Mouse (Mus musculus) c-Kit-positive CD71-positive TER-119-negative erythroid progenitor cells, embryonic 14.5 days (primary cell): Measurements from ENCODE around the gene Pusl1.

ENCODE experiments used
- DNase-seq: peaks from one replicate; pipeline ENCODE4 v3.0.0-alpha.2; 2013; ENCODE audit warnings: low read depth

The Pusl1 gene

DNA sequence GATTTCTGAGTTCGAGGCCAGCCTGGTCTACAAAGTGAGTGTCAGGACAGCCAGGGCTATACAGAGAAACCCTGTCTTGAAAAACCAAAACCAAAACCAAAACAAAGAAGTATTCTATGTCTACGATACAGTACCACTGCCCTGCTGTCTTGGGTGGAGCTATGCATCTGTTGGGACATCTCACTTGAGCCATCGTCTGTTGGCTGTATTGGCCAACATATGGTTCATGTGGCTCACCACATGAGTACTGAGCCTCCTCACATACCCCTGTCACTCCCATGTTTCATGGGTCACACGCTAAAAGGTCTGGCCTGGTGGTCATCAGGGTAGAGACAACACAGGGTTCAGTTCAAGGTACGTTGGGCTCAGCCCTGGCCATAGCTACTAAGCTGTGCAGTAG lies 5.3 kb downstream of the Pusl1 start:
- no peak for DNase-seq

GRCm38 (mm10) chr4:155883587-155883986 lies 8.0 kb downstream of the Pusl1 start:
- DNase-seq, result no peak

DNA sequence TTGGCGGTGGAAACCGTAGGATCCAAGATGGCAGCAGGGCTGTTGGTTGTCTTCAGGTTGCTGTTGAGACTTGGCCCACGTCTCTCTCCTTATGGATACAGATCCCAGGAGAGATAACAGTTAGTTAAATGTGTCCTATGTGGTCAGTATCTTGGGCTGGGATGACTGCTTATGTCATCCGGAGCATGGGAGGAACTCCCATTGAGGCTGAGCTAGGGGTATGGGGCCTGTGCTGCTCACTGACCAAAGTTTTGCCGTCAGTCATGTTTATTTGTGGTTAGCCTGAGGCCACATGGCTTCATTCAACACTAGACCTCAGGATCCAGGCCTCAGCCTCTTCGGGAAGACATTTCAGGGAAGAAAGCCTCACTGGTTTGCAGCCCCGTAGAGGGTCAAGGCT lies 20.2 kb downstream of the Pusl1 start:
- no peak for DNase-seq

DNA sequence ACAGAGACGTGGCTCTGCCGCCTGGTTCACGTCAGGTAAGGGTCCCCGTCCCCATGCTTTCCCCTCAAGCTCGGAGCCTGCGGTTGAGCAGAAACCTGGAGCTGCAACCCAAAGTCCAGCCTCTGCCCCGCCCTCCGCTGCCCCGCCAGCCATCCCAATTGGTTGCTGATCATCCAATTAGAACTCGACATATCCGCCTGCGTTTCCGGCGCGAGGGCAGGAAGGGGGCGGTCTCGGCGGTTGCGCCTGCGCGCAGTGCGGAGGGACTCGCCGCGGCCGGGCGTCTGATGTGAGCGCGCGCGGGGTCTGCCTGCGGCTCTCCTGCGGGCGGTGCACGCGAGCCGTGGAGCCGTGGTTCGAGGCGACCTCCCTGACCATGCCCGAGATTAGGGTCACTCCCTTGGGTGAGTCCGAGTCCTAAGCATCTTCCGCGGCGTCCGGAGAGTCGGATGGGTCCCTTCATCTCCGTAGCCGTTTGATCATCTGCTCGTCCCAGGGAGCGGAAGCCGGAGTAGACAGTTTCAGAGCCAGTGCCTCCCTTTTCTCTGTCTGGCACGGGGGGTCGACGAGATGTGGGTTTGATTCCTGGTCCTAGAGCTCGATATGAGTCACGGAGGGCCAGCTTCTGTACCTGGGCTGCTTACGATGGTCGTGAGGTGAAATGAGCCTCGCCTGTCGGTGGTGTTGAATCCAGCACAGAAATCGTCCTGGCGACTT lies 22.1 kb downstream of the Pusl1 start, which contains the start of the genes Cptp and Ints11:
Gene Cptp (minus strand): TSS at position 124 of the 717 bp plus-strand sequence.
Gene Ints11 (plus strand): TSS at position 230 of the 717 bp plus-strand sequence.
- peak; percentile 93 for DNase-seq

DNA sequence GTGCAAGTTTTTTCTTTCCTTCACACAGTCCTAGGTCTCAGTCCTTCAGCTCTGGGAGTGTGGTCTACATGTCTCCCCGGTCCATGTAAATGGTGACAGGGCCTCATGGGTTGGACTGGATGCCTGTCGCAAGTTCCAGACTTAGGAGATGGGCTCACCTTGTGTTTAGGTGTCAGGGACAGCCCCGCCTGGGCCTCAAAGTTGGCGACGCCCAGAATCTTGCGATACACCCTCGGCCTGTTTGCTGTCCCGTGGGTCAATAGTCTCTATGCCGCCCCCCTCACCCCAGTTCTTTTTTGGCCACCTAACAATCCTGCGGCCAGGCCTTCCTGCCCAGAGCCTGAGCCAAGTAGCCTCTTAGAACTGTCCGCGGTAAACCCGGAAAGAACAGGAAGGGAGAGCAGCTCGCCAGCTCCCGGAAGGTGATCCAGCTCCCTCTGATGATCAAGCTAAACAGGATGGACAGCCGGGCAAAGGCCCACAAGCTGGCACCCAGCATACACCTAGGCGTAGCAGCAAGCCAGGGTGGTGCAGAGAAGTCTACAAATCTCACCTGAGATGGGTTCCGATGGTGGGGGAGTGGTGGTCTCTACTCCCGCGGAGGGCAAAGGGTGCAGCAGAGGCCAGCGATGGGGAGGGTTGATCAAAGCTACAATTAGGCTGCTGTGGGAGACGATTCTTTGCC lies 22.8 kb downstream of the Pusl1 start:
- DNase-seq, result no peak

DNA sequence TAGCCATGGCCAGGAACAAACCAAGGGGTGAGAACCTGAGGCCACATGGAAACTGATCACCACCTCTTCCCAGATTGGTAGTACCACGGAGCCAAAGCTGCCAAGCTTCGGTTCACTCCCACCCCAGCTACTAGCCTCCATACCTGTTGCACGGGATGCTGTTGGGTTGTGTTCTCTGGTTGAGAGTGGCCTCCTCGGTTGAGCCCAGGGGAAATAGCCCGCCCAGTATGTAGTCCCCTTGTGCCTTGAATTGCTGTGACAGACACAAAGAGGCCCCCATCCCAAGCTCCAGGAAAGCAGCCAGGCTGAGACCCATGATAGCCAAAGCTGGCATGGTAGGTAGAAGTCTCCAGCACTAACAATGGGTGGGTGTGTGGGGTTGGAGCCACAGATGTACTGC lies 28.6 kb downstream of the Pusl1 start, which contains the start of gene Tas1r3:
Gene Tas1r3 (minus strand): TSS at position 362 of the 400 bp plus-strand sequence.
- no peak for DNase-seq

DNA sequence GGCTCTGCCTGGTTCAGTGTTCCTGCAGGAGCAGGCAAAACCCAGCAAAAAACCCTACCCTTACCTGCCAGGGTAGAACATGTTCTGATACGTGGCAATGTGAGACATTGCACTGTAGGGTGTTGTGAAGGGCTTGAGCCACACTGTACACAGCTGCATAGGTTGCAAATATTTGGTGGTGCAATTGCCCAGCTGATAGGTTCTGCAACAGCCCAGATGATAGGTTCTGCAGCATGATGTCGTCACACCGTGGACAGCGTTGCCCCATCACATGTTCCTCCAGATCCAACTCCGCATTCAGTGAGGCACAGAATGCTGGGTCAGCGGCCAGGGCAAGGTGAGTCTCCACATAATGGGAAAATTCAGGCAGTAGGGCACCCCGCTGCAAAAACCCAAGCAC lies 29.8 kb downstream of the Pusl1 start:
- no peak for DNase-seq

DNA sequence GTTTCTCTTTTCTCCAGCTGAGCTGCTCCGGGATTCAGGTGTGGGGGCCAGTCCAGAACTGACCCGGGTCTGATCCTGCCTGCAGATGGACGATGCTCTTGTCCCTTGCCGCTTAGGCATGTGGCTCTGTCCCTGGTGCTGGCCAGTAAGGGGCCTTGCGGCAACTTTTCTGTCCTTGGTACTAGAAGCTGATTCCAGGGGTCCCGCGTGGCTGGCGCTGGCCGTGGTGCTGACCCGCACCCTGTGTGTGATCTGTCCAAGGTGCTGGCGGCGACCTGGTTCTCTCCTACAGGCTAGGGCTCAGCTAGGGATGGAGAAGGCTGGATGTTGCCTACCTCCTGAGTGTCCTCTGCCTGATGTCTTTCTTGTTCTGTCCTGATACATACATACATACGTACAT lies 32.3 kb downstream of the Pusl1 start:
- no peak for DNase-seq

GRCm38 (mm10) chr4:155856881-155857280 lies 34.7 kb downstream of the Pusl1 start:
- no peak for DNase-seq

DNA sequence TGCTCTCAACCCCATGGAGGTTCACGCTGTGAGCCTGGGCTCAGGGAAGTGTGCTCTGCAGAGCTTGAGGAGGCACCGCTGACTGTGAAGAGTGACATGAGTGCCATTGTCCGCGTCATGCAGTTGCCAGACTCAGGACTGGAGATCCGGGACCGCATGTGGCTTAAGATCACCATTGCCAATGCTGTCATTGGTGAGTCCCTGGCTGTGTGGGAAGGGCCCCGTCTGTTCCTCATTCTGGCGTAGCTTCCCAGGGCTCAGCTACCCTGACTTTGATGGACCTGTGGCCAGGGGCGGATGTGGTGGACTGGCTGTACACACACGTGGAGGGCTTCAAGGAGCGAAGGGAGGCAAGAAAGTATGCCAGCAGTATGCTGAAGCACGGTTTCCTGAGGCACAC lies 35.5 kb downstream of the Pusl1 start:
- no peak for DNase-seq

DNA sequence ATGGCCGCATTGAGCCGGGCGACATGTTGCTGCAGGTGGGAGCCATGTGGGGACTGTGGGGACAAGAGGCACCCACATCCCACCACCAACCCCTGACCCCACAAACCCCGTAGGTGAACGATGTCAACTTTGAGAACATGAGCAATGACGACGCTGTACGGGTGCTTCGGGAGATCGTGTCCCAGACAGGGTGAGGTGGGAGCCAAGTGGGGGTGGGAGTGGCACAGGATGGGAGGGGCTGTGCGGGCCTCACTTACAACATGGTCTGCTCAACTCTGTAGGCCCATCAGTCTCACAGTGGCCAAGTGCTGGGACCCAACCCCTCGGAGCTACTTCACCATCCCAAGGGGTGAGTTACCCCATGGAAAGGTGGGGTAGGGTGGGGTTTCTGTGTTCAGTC lies 36.6 kb downstream of the Pusl1 start:
- no peak for DNase-seq

- no peak for DNase-seq
Observed at GRCm38 (mm10) chr4:155853421-155853820, 38.2 kb downstream of the Pusl1 start.

DNA sequence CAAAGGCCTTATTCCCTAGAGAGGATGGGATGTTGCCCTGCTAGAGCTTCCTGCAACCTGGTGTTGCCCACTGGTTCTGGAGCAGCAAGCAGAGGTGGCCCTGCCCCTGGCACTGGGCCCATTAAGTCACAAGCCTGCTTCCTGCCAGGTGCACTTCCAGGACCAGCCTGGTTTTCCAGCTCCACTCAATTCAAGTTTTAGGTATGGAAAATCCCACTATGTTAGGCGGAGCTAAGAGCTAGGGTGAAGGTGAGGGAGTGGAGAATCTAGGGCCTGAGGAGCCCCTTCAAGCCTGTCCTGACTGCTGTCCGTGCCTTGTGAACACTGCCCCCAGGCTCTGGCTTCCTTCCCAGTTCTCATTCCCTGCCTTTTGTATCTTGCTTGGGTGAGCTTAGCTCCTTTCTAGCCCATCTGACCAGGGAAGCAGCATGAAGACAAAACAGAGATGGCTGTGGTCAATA lies 39.6 kb downstream of the Pusl1 start:
- no peak for DNase-seq

DNA sequence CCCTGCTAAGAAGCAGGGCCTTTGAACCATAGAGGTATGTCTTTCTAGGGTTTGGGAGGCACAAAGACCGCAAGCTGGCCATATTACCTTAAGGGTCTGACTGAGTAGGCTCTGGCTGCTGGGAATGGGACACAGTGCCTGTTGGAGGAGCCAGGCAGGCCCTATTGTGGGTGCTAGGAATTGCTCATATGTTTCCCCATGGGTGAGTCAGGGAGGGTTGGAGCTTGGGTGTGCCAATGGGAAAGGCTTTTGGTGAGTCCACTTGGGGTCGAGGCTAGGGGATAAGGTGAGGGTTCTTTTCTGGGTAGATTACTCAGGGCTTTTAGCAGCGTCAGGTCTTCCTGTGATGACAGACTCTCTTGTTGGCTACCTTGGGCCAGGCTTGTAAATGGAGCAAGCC lies 40.2 kb downstream of the Pusl1 start:
- DNase-seq, result no peak

DNA sequence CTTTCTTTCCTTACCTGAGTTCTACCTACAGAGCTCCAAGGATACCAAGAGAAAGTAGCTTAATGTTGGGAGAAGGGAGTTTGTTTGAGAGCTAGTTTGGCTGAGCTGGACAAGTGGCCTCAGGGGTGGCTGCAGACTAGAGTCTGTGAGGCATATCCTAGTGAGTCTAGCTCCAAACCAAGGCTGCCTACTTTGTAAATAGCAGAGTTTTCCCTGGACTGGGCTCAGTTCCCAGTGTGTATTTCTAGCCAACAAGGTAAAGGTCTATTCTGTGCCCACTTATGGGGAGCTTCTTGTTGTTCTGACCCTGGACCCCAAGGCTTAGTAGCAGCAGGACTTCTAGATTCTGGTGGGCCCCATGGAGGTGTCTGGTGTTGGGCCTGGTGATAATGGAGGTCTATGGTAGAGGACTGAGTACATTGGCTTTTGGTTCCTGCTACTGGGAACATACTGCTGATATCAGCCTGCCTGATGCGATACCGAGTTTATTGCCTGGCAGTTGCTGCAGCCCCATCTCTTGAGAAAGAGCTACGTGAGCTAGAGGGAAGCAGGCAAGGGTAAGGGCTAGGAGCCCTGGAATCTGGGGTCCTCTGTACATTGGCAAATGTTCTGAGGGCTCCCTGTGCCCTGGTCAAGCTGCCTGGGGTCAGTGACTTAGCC lies 41.7 kb downstream of the Pusl1 start:
- no peak for DNase-seq

GRCm38 (mm10) chr4:155849391-155849790 lies 42.2 kb downstream of the Pusl1 start:
- DNase-seq, result no peak

DNA sequence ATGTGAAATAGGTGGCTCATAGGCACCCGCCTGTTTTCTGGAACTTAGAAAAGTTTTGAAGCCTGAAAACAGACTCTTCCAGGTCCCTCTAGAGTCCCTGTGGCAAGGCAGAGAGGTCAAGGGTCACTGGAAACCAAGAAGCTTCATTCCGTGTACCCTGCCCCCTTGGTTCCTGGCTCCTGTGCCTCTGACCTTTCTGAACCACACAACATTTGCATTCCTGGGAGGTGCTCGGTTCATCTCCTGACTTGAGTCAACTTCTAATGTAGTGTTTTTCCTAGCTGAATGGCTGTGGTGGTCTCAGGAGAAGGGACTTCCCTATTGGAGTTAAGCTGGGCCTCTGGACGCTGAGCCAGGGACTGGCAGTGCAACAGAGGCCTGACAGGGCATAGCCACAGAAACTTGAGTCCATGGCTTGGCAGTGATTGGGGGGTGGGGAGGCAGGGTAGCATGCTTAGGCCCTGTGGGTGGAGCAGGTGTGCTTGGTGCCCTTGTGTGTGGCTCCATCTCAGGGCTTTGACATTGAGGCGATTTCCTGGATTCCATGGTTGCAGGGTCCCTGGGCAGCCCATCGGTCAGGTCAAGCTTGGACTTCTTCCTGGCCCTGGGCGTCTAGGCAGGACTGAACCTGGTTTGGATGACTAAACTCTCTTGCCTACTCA lies 43.0 kb downstream of the Pusl1 start:
- DNase-seq, result no peak

DNA sequence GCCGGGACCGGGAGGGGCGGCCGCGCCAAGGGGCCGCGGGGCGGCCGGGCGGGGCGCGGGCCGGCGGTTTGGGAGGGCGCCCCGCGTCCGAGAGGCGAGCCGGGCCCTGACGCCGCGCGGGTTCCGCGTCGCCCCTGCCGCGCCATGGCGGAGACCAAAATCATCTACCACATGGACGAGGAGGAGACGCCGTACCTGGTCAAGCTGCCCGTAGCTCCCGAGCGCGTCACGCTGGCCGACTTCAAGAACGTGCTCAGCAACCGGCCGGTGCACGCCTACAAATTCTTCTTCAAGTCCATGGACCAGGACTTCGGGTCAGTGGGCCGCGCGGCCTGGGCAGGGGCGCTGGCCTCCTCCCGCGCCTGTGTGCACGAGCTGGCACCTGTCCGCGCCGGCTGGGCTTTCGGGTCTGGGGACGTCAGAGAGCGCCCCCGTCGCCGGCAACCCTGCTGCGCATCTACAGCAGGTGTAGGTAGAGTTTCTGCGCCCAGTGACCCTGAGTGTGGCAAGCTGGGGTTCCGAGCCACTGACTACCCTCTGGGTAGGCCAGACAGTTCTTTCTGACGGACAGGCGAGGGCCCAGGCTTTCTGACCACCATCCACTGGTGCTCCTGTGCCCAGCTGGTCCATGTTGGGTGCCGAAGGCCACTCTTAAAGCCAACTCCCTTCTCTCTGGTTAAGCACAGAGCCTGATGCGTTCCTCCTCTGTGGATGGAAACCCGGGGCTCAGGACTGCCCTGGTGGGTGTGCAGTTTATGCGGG lies 43.8 kb downstream of the Pusl1 start:
- no peak for DNase-seq

GRCm38 (mm10) chr4:155846871-155847578 lies 44.6 kb downstream of the Pusl1 start, which contains the start of gene Dvl1:
Gene Dvl1 (plus strand): TSS chr4:155847402.
- DNase-seq, result no peak

GRCm38 (mm10) chr4:155843231-155843630 lies 48.4 kb downstream of the Pusl1 start:
- no peak for DNase-seq
